Mouse (Mus musculus): ENCODE results near the gene Snx29. TPM values are rescaled to one million over a fixed set of nuclear protein-coding genes. Genes with fewer than 3 reads are reported as not detected.

Snx29 gene
- polyA plus RNA-seq, 1 experiment = 1.1 TPM

- Histone ChIP-seq H3K36me3 (ENCODE audit: control insufficient read depth) (no peaks in the 10 kb centered on the region), H3K4me3 (replicated peaks) (no peak overlapping the region), H3K9me3 (ENCODE audit: control insufficient read depth, low read length) (no peaks in the 10 kb centered on the region)
These were observed 152.6 kb downstream of the Snx29 start for GRCm38 (mm10) chr16:11475137-11475943.

GRCm38 (mm10) chr16:11476314-11476713 is 153.6 kb downstream of the Snx29 start:
- no peak for TF ChIP-seq TAL1 (IDR thresholded peaks at IDR 0.05; ENCODE audit: low read length)
- Histone ChIP-seq H3K4me3 (replicated peaks) (no peak overlapping the region), H3K36me3 (ENCODE audit: control insufficient read depth) (no peaks in the 10 kb centered on the region), H3K4me1 (ENCODE audit: control insufficient read depth) (no peaks in the 10 kb centered on the region; the same call in 1 of the 2 replicates), H3K27me3 (ENCODE audit: control insufficient read depth) (no peaks in the 10 kb centered on the region), H3K9me3 (ENCODE audit: control insufficient read depth, low read length) (no peaks in the 10 kb centered on the region)

More at GRCm38 (mm10) chr16:11475137-11475943, 152.6 kb downstream of the Snx29 start:
- no peaks in the 10 kb centered on the region for H3K27me3 ChIP-seq (ENCODE audit: control insufficient read depth)
- no peaks in the 10 kb centered on the region; the same call in 1 of the 2 replicates for H3K4me1 ChIP-seq (ENCODE audit: control insufficient read depth)
- TF ChIP-seq TAL1 (IDR thresholded peaks at IDR 0.05; ENCODE audit: low read length) = no peak

- TF ChIP-seq TAL1 (IDR thresholded peaks at IDR 0.05; ENCODE audit: low read length) (no peak), GATA1 (IDR thresholded peaks at IDR 0.05; ENCODE audit: low read length) (no peak)
- no peaks in the 10 kb centered on the region for H3K36me3 ChIP-seq (ENCODE audit: control insufficient read depth)
- no peaks in the 10 kb centered on the region; the same call in 1 of the 2 replicates for H3K4me1 ChIP-seq (ENCODE audit: control insufficient read depth)
- H3K4me3 ChIP-seq (replicated peaks) = no peak overlapping the region
- H3K27me3 ChIP-seq (ENCODE audit: control insufficient read depth) = no peaks in the 10 kb centered on the region
- no peaks in the 10 kb centered on the region for H3K9me3 ChIP-seq (ENCODE audit: control insufficient read depth, low read length)
These were observed 154.3 kb downstream of the Snx29 start for GRCm38 (mm10) chr16:11476968-11477367.

- Histone ChIP-seq H3K9me3 (ENCODE audit: control insufficient read depth, low read length) (no peaks in the 10 kb centered on the region), H3K4me1 (ENCODE audit: control insufficient read depth) (no peaks in the 10 kb centered on the region; the same call in 1 of the 2 replicates), H3K36me3 (ENCODE audit: control insufficient read depth) (no peaks in the 10 kb centered on the region), H3K4me3 (replicated peaks) (no peak overlapping the region), H3K27me3 (ENCODE audit: control insufficient read depth) (no peaks in the 10 kb centered on the region)
- TF ChIP-seq GATA1 (IDR thresholded peaks at IDR 0.05; ENCODE audit: low read length) (no peak), TAL1 (IDR thresholded peaks at IDR 0.05; ENCODE audit: low read length) (no peak)
These were observed 154.9 kb downstream of the Snx29 start for GRCm38 (mm10) chr16:11477591-11477990.

GRCm38 (mm10) chr16:11479605-11480004 is 156.9 kb downstream of the Snx29 start:
- no peak for TF ChIP-seq TAL1 (IDR thresholded peaks at IDR 0.05; ENCODE audit: low read length)
- no peak for TF ChIP-seq GATA1 (IDR thresholded peaks at IDR 0.05; ENCODE audit: low read length)
- no peak overlapping the region for H3K4me3 ChIP-seq (replicated peaks)
- H3K4me1 ChIP-seq (ENCODE audit: control insufficient read depth) = no peaks in the 10 kb centered on the region; the same call in 1 of the 2 replicates
- H3K36me3 ChIP-seq (ENCODE audit: control insufficient read depth) = no peaks in the 10 kb centered on the region
- no peaks in the 10 kb centered on the region for H3K9me3 ChIP-seq (ENCODE audit: control insufficient read depth, low read length)
- H3K27me3 ChIP-seq (ENCODE audit: control insufficient read depth) = no peaks in the 10 kb centered on the region

GRCm38 (mm10) chr16:11482189-11482588 is 159.5 kb downstream of the Snx29 start:
- Histone ChIP-seq H3K36me3 (ENCODE audit: control insufficient read depth) (no peaks in the 10 kb centered on the region), H3K27me3 (ENCODE audit: control insufficient read depth) (no peaks in the 10 kb centered on the region), H3K9me3 (ENCODE audit: control insufficient read depth, low read length) (no peaks in the 10 kb centered on the region), H3K4me3 (replicated peaks) (no peak overlapping the region), H3K4me1 (ENCODE audit: control insufficient read depth) (no peaks in the 10 kb centered on the region)
- TF ChIP-seq TAL1 (IDR thresholded peaks at IDR 0.05; ENCODE audit: low read length) = no peak
- TF ChIP-seq GATA1 (IDR thresholded peaks at IDR 0.05; ENCODE audit: low read length) = no peak

- Histone ChIP-seq H3K4me1 (ENCODE audit: control insufficient read depth) (peaks cover 15% of the 10 kb centered on the region), H3K9me3 (ENCODE audit: control insufficient read depth, low read length) (no peaks in the 10 kb centered on the region), H3K4me3 (replicated peaks) (no peak overlapping the region), H3K27me3 (ENCODE audit: control insufficient read depth) (no peaks in the 10 kb centered on the region), H3K36me3 (ENCODE audit: control insufficient read depth) (no peaks in the 10 kb centered on the region)
- no peak for TF ChIP-seq GATA1 (IDR thresholded peaks at IDR 0.05; ENCODE audit: low read length)
- TF ChIP-seq TAL1 (IDR thresholded peaks at IDR 0.05; ENCODE audit: low read length) = no peak
These were observed 172.2 kb downstream of the Snx29 start for GRCm38 (mm10) chr16:11494895-11495294.

GRCm38 (mm10) chr16:11495923-11496616 is 173.4 kb downstream of the Snx29 start:
- Histone ChIP-seq H3K36me3 (ENCODE audit: control insufficient read depth) (no peaks in the 10 kb centered on the region), H3K27me3 (ENCODE audit: control insufficient read depth) (no peaks in the 10 kb centered on the region), H3K9me3 (ENCODE audit: control insufficient read depth, low read length) (no peaks in the 10 kb centered on the region), H3K4me3 (replicated peaks) (no peak overlapping the region), H3K4me1 (ENCODE audit: control insufficient read depth) (peaks cover 15% of the 10 kb centered on the region)
- TF ChIP-seq GATA1 (IDR thresholded peaks at IDR 0.05; ENCODE audit: low read length) (no peak), TAL1 (IDR thresholded peaks at IDR 0.05; ENCODE audit: low read length) (no peak)

- peaks cover 15% of the 10 kb centered on the region for H3K4me1 ChIP-seq (ENCODE audit: control insufficient read depth)
- no peaks in the 10 kb centered on the region for H3K9me3 ChIP-seq (ENCODE audit: control insufficient read depth, low read length)
- H3K36me3 ChIP-seq (ENCODE audit: control insufficient read depth) = no peaks in the 10 kb centered on the region
- no peaks in the 10 kb centered on the region for H3K27me3 ChIP-seq (ENCODE audit: control insufficient read depth)
- no peak for TF ChIP-seq GATA1 (IDR thresholded peaks at IDR 0.05; ENCODE audit: low read length)
- TF ChIP-seq TAL1 (IDR thresholded peaks at IDR 0.05; ENCODE audit: low read length) = no peak
- H3K4me3 ChIP-seq (replicated peaks) = no peak overlapping the region
These were observed 174.0 kb downstream of the Snx29 start for GRCm38 (mm10) chr16:11496721-11497120.

Data from erythroblast, embryonic 14.5 days (primary cell).